ENCODE assay signal across 9 mouse cellular contexts in the genomic region with DNA sequence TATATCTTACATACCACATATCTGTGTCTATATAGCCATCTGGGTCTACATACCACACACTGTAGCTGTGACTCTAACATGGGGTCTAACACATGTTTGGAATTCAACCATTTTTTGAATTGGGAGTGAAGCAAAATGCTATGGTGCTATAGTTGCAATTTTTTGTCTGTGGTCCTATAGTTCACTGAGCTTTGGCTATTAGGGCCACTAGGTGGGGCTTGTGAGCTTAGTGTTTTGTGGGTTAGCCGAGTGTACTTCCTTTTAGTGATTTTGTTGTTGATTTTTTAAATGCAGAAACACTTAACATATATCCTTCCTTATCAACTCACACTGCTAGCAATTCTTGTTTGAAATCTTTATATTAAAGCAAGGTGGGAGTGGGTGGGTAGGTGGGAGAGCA.
DNase-seq lines count a peak whose midpoint lies in the region; ATAC-seq and TF ChIP-seq lines count a peak whose summit lies in the region.
"Had no signal": no experiment of that assay in that cellular context is flagged by ENCODE, and none has a peak within 500 bp of the region (broad histone marks: within the 10 kb centered on the region; RNA-seq: fewer than 3 reads in every experiment).

No protein-coding gene starts in this region.

- WGBS in kidney, postnatal 0 days = 13% methylated on average over 1 of the region's 1 CpGs
- WGBS in kidney, adult 2 months = 7% methylated on average over 1 of the region's 1 CpGs

- peak; percentile 60 for DNase-seq in kidney, postnatal 0 days (ENCODE audit: low spot score)
- no peak for DNase-seq in kidney, adult 2 months
- DNase-seq in ZHBTc4 (ENCODE audit: low read depth, low spot score) = peak; percentile 46
- DNase-seq in induced T-regulatory cell, adult 2 months (ENCODE audit: low read depth) = peak; percentile 1
- DNase-seq in urinary bladder, postnatal 10 days (ENCODE audit: low spot score) = no peak
- DNase-seq in B cell, adult 2 months = no peak
- no peak for DNase-seq in adrenal gland, adult 2 months

- no peaks in the 10 kb centered on the region for H3K36me3 ChIP-seq in kidney, postnatal 0 days (ENCODE audit: insufficient read depth, low read length)
- no peaks in the 10 kb centered on the region for H3K36me3 ChIP-seq in kidney, adult 2 months (ENCODE audit: control insufficient read depth, insufficient read depth, low read length)
- no peaks in the 10 kb centered on the region for H3K36me3 ChIP-seq in E14TG2a.4 (ENCODE audit: insufficient read depth, low read length)

- H3K27me3 ChIP-seq in kidney, postnatal 0 days (ENCODE audit: insufficient read depth, low read length) = no peaks in the 10 kb centered on the region
- no peaks in the 10 kb centered on the region for H3K27me3 ChIP-seq in kidney, adult 2 months (replicated peaks; ENCODE audit: control insufficient read depth, insufficient read depth, low read length)
- no peaks in the 10 kb centered on the region for H3K27me3 ChIP-seq in E14TG2a.4 (ENCODE audit: insufficient read depth, low read length)

- TF ChIP-seq POLR2A in kidney, adult 2 months (IDR thresholded peaks at IDR 0.05; ENCODE audit: low read depth, low read length) = no peak

- ATAC-seq in kidney, postnatal 0 days (replicated peaks; ENCODE audit: low FRiP score, low read depth) = no peak

- TF ChIP-seq CTCF in kidney, postnatal 0 days (IDR thresholded peaks at IDR 0.05; ENCODE audit: low read depth) = peak; percentile 68
- TF ChIP-seq CTCF in kidney, adult 2 months (conservative IDR thresholded peaks at IDR 0.05; ENCODE audit: insufficient read depth, insufficient read length, low read depth, low read length) = no peak
- peak; percentile 73 for TF ChIP-seq CTCF in E14TG2a.4 (conservative IDR thresholded peaks at IDR 0.05; ENCODE audit: low read length)

- H3K4me2 ChIP-seq in kidney, postnatal 0 days (ENCODE audit: low read length) = no peak overlapping the region

- no peak overlapping the region for H3K4me3 ChIP-seq in kidney, postnatal 0 days (replicated peaks; ENCODE audit: low read depth, low read length)
- no peak overlapping the region for H3K4me3 ChIP-seq in kidney, adult 2 months (ENCODE audit: insufficient read depth, low read depth, low read length)
- no peak overlapping the region for H3K4me3 ChIP-seq in E14TG2a.4 (replicated peaks; ENCODE audit: low read length)

- no peaks in the 10 kb centered on the region for H3K4me1 ChIP-seq in kidney, postnatal 0 days (replicated peaks; ENCODE audit: insufficient read depth, low read length)
- H3K4me1 ChIP-seq in kidney, adult 2 months (ENCODE audit: control insufficient read depth, insufficient read depth, low read length) = no peaks in the 10 kb centered on the region
- no peaks in the 10 kb centered on the region for H3K4me1 ChIP-seq in E14TG2a.4 (replicated peaks; ENCODE audit: low read depth, low read length)

- no peak overlapping the region for H3K9ac ChIP-seq in kidney, postnatal 0 days (ENCODE audit: low read depth, low read length)

- H3K27ac ChIP-seq in kidney, postnatal 0 days = no peak overlapping the region
- H3K27ac ChIP-seq in kidney, adult 2 months (ENCODE audit: insufficient read depth, low read depth, low read length) = no peak overlapping the region
- H3K27ac ChIP-seq: macrophage had no signal

- no peaks in the 10 kb centered on the region for H3K9me3 ChIP-seq in kidney, postnatal 0 days (replicated peaks; ENCODE audit: low read length)
- H3K9me3 ChIP-seq in E14TG2a.4 (ENCODE audit: low read length) = no peaks in the 10 kb centered on the region

Comparison
In these comparisons a context has a peak if more than half of its experiments do, and no peak if none do; other contexts are left out.
1. DNase-seq: peak in kidney, postnatal 0 days (single experiment), ZHBTc4 (single experiment) and induced T-regulatory cell, adult 2 months (single experiment); none in kidney, adult 2 months (single experiment), urinary bladder, postnatal 10 days (single experiment), B cell, adult 2 months (0 of 2) and adrenal gland, adult 2 months (single experiment).